19 mouse cellular contexts compared by ENCODE assay signal in the genomic region with DNA sequence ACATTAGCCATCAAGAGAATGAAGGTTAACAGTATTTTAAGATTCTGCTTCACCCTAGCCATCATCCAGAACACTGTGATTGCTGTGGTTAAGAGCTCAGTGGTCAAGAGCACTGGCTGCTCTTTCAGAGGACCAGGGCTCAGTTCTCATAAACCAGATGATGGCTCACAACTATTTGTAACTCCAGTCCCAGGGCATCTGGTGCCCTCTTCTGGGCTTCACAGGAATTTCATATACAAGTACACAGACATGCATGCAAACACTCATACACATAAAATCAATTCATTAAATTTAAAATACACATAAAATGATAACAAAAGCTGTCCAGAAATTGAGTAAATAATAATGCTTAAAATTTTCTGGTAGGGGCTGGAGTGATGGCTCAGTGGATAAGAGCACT.
DNase-seq lines count a peak whose midpoint lies in the region; ATAC-seq and TF ChIP-seq lines count a peak whose summit lies in the region.
"Had no signal": no experiment of that assay in that cellular context is flagged by ENCODE, and none has a peak within 500 bp of the region (broad histone marks: within the 10 kb centered on the region; RNA-seq: fewer than 3 reads in every experiment).

No protein-coding gene starts in this region.

- DNase-seq in hindbrain, postnatal 0 days (ENCODE audit: low spot score), result no peak
- DNase-seq in lung, postnatal 36 days, result peak; percentile 1
- DNase-seq in lung, postnatal 25 days (ENCODE audit: low spot score), result no peak
- peak; percentile 64 for DNase-seq in R1 (ENCODE audit: low read depth, low spot score)
- no peak for DNase-seq in neural tube, embryonic 10.5 days (ENCODE audit: extremely low spot score, low spot score)
- DNase-seq in forebrain, embryonic 11.5 days (ENCODE audit: low spot score), result no peak
- DNase-seq: adrenal gland, postnatal 10 days; gastrocnemius, postnatal 36 days; lung, embryonic 14.5 days; right cerebral cortex, postnatal 14 days had no signal

- no peaks in the 10 kb centered on the region for H3K9me3 ChIP-seq in hindbrain, postnatal 0 days (ENCODE audit: low read length)
- no peaks in the 10 kb centered on the region for H3K9me3 ChIP-seq in hindbrain, embryonic 16.5 days (ENCODE audit: control insufficient read depth, low read length)
- H3K9me3 ChIP-seq in midbrain, embryonic 16.5 days (replicated peaks; ENCODE audit: control insufficient read depth, low read length, poor library complexity, severe bottlenecking), result no peaks in the 10 kb centered on the region
- H3K9me3 ChIP-seq in forebrain, embryonic 11.5 days (ENCODE audit: control insufficient read depth, low read length), result no peaks in the 10 kb centered on the region; the same call in 1 of the 2 replicates
- H3K9me3 ChIP-seq: embryonic facial prominence, embryonic 12.5 days; heart, embryonic 10.5 days; limb, embryonic 15.5 days; midbrain, embryonic 12.5 days had no signal

- H3K36me3 ChIP-seq in hindbrain, postnatal 0 days (ENCODE audit: insufficient read depth, low read length), result no peaks in the 10 kb centered on the region
- H3K36me3 ChIP-seq in hindbrain, embryonic 16.5 days (ENCODE audit: control insufficient read depth, insufficient read depth, low read length), result no peaks in the 10 kb centered on the region
- no peaks in the 10 kb centered on the region for H3K36me3 ChIP-seq in midbrain, embryonic 16.5 days (ENCODE audit: control insufficient read depth, insufficient read depth, low read length)
- no peaks in the 10 kb centered on the region for H3K36me3 ChIP-seq in forebrain, embryonic 11.5 days (ENCODE audit: control insufficient read depth, insufficient read depth, low read length)
- H3K36me3 ChIP-seq: embryonic facial prominence, embryonic 12.5 days; heart, embryonic 10.5 days; limb, embryonic 15.5 days; midbrain, embryonic 12.5 days had no signal

- no peaks in the 10 kb centered on the region for H3K4me1 ChIP-seq in hindbrain, postnatal 0 days (ENCODE audit: insufficient read depth, low read length)
- H3K4me1 ChIP-seq in hindbrain, embryonic 16.5 days (ENCODE audit: control insufficient read depth, insufficient read depth, low read depth, low read length), result no peaks in the 10 kb centered on the region
- H3K4me1 ChIP-seq in midbrain, embryonic 16.5 days (ENCODE audit: control insufficient read depth, insufficient read depth, low read length), result no peaks in the 10 kb centered on the region
- H3K4me1 ChIP-seq in forebrain, embryonic 11.5 days (replicated peaks; ENCODE audit: control insufficient read depth, insufficient read depth, low read length), result no peaks in the 10 kb centered on the region
- H3K4me1 ChIP-seq: embryonic facial prominence, embryonic 12.5 days; heart, embryonic 10.5 days; limb, embryonic 15.5 days; midbrain, embryonic 12.5 days had no signal

- H3K9ac ChIP-seq in hindbrain, postnatal 0 days (replicated peaks; ENCODE audit: low read length), result no peak overlapping the region
- H3K9ac ChIP-seq in hindbrain, embryonic 16.5 days (ENCODE audit: low read depth, low read length), result no peak overlapping the region
- H3K9ac ChIP-seq in midbrain, embryonic 16.5 days (ENCODE audit: low read depth, low read length), result no peak overlapping the region
- no peak overlapping the region for H3K9ac ChIP-seq in forebrain, embryonic 11.5 days (ENCODE audit: low read length)
- H3K9ac ChIP-seq: embryonic facial prominence, embryonic 12.5 days; limb, embryonic 15.5 days; lung, embryonic 14.5 days; midbrain, embryonic 12.5 days had no signal

- TF ChIP-seq CTCF in hindbrain, postnatal 0 days (IDR thresholded peaks at IDR 0.05; ENCODE audit: low read depth), result 0 out of 2 replicates have a peak, but pooled peaks have one; percentile 8

- no peaks in the 10 kb centered on the region for H3K27me3 ChIP-seq in hindbrain, postnatal 0 days (ENCODE audit: insufficient read depth, low read length)
- H3K27me3 ChIP-seq in hindbrain, embryonic 16.5 days (replicated peaks; ENCODE audit: control insufficient read depth, insufficient read depth, low read length), result no peaks in the 10 kb centered on the region
- no peaks in the 10 kb centered on the region for H3K27me3 ChIP-seq in midbrain, embryonic 16.5 days (ENCODE audit: control insufficient read depth, insufficient read depth, low read depth, low read length)
- no peaks in the 10 kb centered on the region for H3K27me3 ChIP-seq in forebrain, embryonic 11.5 days (ENCODE audit: control insufficient read depth, insufficient read depth, low read length)
- H3K27me3 ChIP-seq: embryonic facial prominence, embryonic 12.5 days; limb, embryonic 15.5 days; midbrain, embryonic 12.5 days had no signal

- H3K4me2 ChIP-seq in hindbrain, postnatal 0 days (ENCODE audit: low read depth, low read length), result no peak overlapping the region
- H3K4me2 ChIP-seq in hindbrain, embryonic 16.5 days (ENCODE audit: low read length), result no peak overlapping the region
- H3K4me2 ChIP-seq in midbrain, embryonic 16.5 days (ENCODE audit: low read length), result no peak overlapping the region
- no peak overlapping the region for H3K4me2 ChIP-seq in forebrain, embryonic 11.5 days (ENCODE audit: low read depth, low read length, severe bottlenecking)
- H3K4me2 ChIP-seq: embryonic facial prominence, embryonic 12.5 days; limb, embryonic 15.5 days; lung, embryonic 14.5 days; midbrain, embryonic 12.5 days had no signal

- no peak overlapping the region for H3K4me3 ChIP-seq in hindbrain, postnatal 0 days (ENCODE audit: low read length)
- H3K4me3 ChIP-seq in hindbrain, embryonic 16.5 days (ENCODE audit: low read length), result no peak overlapping the region
- no peak overlapping the region for H3K4me3 ChIP-seq in midbrain, embryonic 16.5 days (ENCODE audit: low read depth, low read length)
- H3K4me3 ChIP-seq in forebrain, embryonic 11.5 days (ENCODE audit: low read depth, low read length), result no peak overlapping the region
- H3K4me3 ChIP-seq: embryonic facial prominence, embryonic 12.5 days; erythroblast, embryonic 14.5 days; heart, embryonic 10.5 days; limb, embryonic 15.5 days; midbrain, embryonic 12.5 days had no signal

- ATAC-seq in hindbrain, postnatal 0 days, result no peak
- no peak for ATAC-seq in hindbrain, embryonic 16.5 days
- no peak for ATAC-seq in midbrain, embryonic 16.5 days
- ATAC-seq in forebrain, embryonic 11.5 days (replicated peaks; ENCODE audit: low FRiP score), result no peak
- ATAC-seq: activated CD4-positive, CD25-positive, alpha-beta regulatory T cell, adult 4 months; forebrain, embryonic 14.5 days had no signal

- H3K27ac ChIP-seq in hindbrain, postnatal 0 days, result no peak overlapping the region
- no peak overlapping the region for H3K27ac ChIP-seq in hindbrain, embryonic 16.5 days (ENCODE audit: low read depth, low read length)
- H3K27ac ChIP-seq in midbrain, embryonic 16.5 days (ENCODE audit: low read length), result no peak overlapping the region
- no peak overlapping the region for H3K27ac ChIP-seq in forebrain, embryonic 11.5 days (ENCODE audit: low read depth, low read length)
- H3K27ac ChIP-seq: embryonic facial prominence, embryonic 12.5 days; heart, embryonic 10.5 days; limb, embryonic 15.5 days; midbrain, embryonic 12.5 days had no signal

Comparison
In these comparisons a context has a peak if more than half of its experiments do, and no peak if none do; other contexts are left out.
1. DNase-seq: peak in lung, postnatal 36 days (single experiment) and R1 (single experiment); none in hindbrain, postnatal 0 days (single experiment), lung, postnatal 25 days (single experiment), neural tube, embryonic 10.5 days (single experiment) and forebrain, embryonic 11.5 days (single experiment).